Mouse (Mus musculus): ENCODE measurements around the gene Lrrc28.

DNA sequence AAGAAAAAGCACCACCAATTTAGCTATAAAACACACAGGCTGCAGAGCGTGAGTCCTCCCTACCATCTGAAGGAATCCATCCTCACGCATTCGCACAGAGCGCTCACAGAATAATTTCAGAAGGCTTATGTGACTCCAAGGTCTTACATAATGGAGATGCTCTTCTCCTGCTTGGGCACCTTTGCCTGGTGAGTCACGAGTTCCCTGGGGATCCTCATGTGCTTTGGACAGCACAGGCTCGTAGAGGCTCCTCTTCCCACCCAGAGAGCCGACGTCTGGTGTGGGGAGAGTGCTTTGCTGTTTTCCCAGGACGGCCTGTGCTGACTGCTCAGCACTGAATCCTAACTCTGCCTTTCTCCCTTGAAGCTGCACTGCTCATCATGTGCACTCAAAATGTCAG lies 129.4 kb downstream of the Lrrc28 start:
- TF ChIP-seq CTCF (IDR thresholded peaks at IDR 0.05; ENCODE audit: borderline replicate concordance, extremely low read depth, insufficient read depth, insufficient read length), result no peak
- no peak for TF ChIP-seq POLR2A (IDR thresholded peaks at IDR 0.05; ENCODE audit: borderline replicate concordance, extremely low read depth, insufficient read depth, insufficient read length, poor library complexity, severe bottlenecking)
